Mouse (Mus musculus) midbrain, embryonic 16.5 days (tissue): Measurements from ENCODE around the gene Safb2. TPM values are rescaled to one million over a fixed set of nuclear protein-coding genes. Genes with fewer than 3 reads are reported as not detected.

Experiments
- ATAC-seq: fragments of 200-750 bp; cut with Nextera tagmentation; 2 replicates; pipeline ENCODE4 v1.8.0; 2017; ENCODE audit warnings: moderate TSS enrichment
- H3K27ac ChIP-seq: fragments of 300-500 bp; sonication (generic); 2 replicates; pipeline ENCODE4 v1.5.1; 2014; ENCODE audit warnings: mild to moderate bottlenecking, low read length, mixed read lengths
- H3K27me3 ChIP-seq: fragments of 300-500 bp; sonication (generic); 2 replicates; pipeline ENCODE4 v1.6.1; 2014; ENCODE audit warnings: low read depth, low read length, mixed read lengths; ENCODE audit not compliant: control insufficient read depth, insufficient read depth
- H3K36me3 ChIP-seq: fragments of 300-500 bp; sonication (generic); 2 replicates; pipeline ENCODE4 v1.6.1; 2014; ENCODE audit warnings: mild to moderate bottlenecking, low read length, moderate library complexity, mixed read lengths; ENCODE audit not compliant: control insufficient read depth, insufficient read depth
- H3K4me1 ChIP-seq: fragments of 300-500 bp; sonication (generic); 2 replicates; pipeline ENCODE4 v1.6.1; 2014; ENCODE audit warnings: mild to moderate bottlenecking, low read length, mixed read lengths; ENCODE audit not compliant: control insufficient read depth, insufficient read depth
- H3K4me2 ChIP-seq: fragments of 300-500 bp; sonication (generic); 2 replicates; pipeline ENCODE4 v1.6.1; 2014; ENCODE audit warnings: mild to moderate bottlenecking, low read length, mixed read lengths
- H3K4me3 ChIP-seq: fragments of 300-500 bp; sonication (generic); 2 replicates; pipeline ENCODE4 v1.5.1; 2014; ENCODE audit warnings: low read depth, mild to moderate bottlenecking, low read length, moderate library complexity, mixed read lengths
- H3K9ac ChIP-seq: fragments of 300-500 bp; sonication (generic); 2 replicates; pipeline ENCODE4 v1.6.1; 2014; ENCODE audit warnings: low read depth, low read length, mixed read lengths
- H3K9me3 ChIP-seq: fragments of 300-500 bp; sonication (generic); replicated peaks from 2 replicates; pipeline ENCODE4 v1.6.1; 2014; ENCODE audit warnings: mild to moderate bottlenecking, low read length, mixed read lengths; ENCODE audit not compliant: control insufficient read depth, poor library complexity, severe bottlenecking
- WGBS: fragments of 180-500 bp; shearing (Covaris S2); extraction: QIAGEN DNeasy Blood & Tissue Kit; methylation state at CpG from one replicate; pipeline ENCODE4 v1.1.7; 2014; 5-methylcytosine and 5-hydroxymethylcytosine counted together
- polyA plus RNA-seq: library from polyadenylated mRNA; unstranded; fragments of >200 nt; fragmentation: Nextera tagmentation; extraction: Ambion mirVana; gene quantifications from 2 replicates; pipeline ENCODE4 v1.2.1, GENCODE M21; 2015

The Safb2 gene
- polyA plus RNA-seq, 1 experiment from 2014 or later: 63.2 TPM

DNA sequence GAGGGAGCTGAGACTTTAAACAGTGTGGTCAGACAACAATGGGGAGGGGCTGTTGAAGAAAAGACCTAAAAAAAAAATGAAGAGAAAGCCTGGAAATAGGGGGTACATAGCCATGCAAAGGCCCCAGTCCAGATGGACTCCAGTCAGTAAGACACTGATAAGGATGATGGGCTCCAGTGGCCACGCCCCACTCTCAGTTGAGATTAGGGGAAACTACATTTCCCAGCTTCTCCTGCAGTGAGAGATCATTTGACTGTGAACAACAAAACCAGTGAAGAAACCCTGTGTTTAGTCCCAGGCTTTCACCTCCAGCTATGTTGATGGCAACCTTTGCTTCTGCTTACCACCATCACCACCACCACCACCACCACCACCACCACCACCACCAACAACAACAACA is 38.4 kb downstream of the Safb2 start:
- Histone ChIP-seq H3K27me3 (no peaks in the 10 kb centered on the region), H3K9ac (no peak overlapping the region), H3K4me1 (peaks cover 9% of the 10 kb centered on the region), H3K27ac (no peak overlapping the region), H3K4me2 (no peak overlapping the region), H3K36me3 (no peaks in the 10 kb centered on the region), H3K4me3 (no peak overlapping the region), H3K9me3 (no peaks in the 10 kb centered on the region)
- 77% methylated on average over 1 of the region's 1 CpGs for WGBS
- no peak for ATAC-seq

DNA sequence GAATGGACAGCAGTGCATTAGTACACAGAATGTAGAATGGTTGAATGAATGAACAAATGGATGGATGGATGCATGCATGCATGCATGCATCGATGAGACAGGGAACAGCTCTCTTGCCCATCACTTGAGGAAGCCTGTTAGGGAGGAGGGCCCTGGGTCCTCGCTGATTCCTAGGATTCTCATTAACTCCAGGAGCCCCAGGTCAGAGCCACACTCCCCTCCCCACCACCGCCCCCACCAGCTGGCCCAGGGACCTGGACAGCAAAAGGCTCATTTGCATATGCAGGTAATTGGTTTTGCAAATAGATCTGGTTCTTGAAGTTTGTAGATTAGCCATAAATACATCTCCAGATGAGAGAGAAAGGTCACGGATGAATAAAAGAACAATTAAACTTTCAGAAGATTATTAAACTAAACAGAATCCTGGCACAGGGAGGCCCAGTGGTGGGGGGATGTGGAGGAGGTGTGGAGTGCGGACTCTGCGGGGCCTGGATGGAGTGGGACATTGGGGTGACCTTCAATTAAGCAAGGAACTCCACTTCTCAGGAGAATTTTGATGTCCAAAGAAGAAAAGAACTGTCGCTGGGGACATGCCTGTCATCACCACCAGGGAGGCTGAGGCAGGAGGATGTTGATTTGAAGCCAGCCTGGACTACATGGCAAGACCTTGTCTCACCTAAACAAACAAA is 39.5 kb downstream of the Safb2 start:
- Histone ChIP-seq H3K9me3 (no peaks in the 10 kb centered on the region), H3K36me3 (no peaks in the 10 kb centered on the region), H3K4me3 (no peak overlapping the region), H3K27ac (no peak overlapping the region), H3K27me3 (no peaks in the 10 kb centered on the region), H3K9ac (no peak overlapping the region), H3K4me1 (peaks cover 7% of the 10 kb centered on the region), H3K4me2 (no peak overlapping the region)
- ATAC-seq: no peak
- WGBS: 70% methylated on average over 7 of the region's 7 CpGs

DNA sequence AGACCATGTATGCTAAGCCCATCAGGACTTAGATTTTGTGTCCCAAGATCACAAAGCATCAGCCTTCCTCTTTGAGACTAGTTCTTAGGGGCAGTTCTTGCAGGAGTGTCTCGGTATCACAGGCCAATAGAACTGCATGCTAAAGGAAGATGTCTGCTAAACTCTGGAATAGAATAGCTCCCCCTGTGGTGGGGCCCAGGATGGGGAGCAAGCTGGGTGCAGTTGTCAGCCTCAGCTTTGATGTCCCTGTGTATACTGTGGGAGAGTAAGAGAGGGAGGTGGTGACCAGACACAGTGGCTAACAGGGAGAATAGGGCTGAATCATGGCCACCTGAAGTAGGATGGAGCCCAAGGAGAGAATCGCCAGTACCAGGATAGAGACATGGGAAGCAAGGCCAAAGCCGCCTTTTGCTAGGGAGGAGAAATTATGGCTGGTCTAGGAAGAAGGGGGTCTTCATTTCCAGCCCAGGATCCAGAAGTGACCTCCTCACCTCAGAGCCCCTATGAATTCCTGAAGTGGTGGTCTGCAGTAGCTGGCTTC is 40.6 kb downstream of the Safb2 start:
- Histone ChIP-seq H3K27me3 (no peaks in the 10 kb centered on the region), H3K9ac (no peak overlapping the region), H3K4me1 (peaks cover 7% of the 10 kb centered on the region), H3K27ac (no peak overlapping the region), H3K9me3 (no peaks in the 10 kb centered on the region), H3K4me3 (no peak overlapping the region), H3K36me3 (no peaks in the 10 kb centered on the region), H3K4me2 (no peak overlapping the region)
- ATAC-seq: no peak
- WGBS: 87% methylated on average over 3 of the region's 3 CpGs

DNA sequence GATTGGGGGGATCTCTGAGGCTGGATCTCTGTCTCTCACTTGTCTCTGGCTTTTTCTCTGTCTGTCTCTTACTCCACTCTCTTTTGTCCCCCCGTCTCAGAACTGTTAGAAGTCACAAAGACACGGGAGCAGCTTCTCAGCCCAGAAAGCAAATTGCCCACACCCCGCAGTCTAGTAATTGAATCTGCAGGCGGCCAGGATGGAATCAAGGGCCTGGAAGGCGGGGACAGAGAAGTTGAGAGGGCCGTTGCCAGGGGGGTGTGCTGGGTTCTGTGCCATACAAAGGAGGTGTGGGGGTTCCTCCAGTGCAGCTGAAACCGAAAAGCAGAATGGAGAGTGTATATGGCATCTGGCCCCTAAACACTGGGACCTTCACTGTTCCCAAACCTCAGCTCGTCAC is 41.6 kb downstream of the Safb2 start:
- Histone ChIP-seq H3K9me3 (no peaks in the 10 kb centered on the region), H3K4me1 (peaks cover 12% of the 10 kb centered on the region), H3K27ac (no peak overlapping the region), H3K4me3 (no peak overlapping the region), H3K9ac (no peak overlapping the region), H3K27me3 (no peaks in the 10 kb centered on the region), H3K4me2 (no peak overlapping the region), H3K36me3 (no peaks in the 10 kb centered on the region)
- 20% methylated on average over 8 of the region's 8 CpGs for WGBS
- ATAC-seq: no peak

DNA sequence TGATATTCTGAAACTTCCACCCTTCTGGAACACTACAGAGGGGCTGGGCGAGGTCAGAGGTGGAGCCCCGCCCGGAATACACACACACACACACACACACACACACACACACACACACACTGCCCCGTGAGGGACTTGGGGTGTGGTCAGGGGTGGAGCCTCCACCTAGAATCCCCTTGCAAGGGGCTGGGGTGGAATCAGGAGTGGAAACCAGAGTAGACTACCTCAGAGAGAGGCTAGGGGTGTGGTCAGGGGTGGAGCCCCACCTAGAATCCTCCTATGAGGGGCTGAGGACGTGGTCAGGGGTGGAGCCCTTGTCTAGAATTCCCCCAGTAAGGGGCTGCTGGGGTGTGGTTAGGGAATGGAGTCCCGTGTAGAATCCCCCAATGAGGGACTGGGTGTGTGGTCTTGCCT is 43.8 kb downstream of the Safb2 start:
- no peaks in the 10 kb centered on the region for H3K27me3 ChIP-seq
- H3K27ac ChIP-seq: no peak overlapping the region
- no peaks in the 10 kb centered on the region for H3K36me3 ChIP-seq
- WGBS: 40% methylated on average over 6 of the region's 6 CpGs
- H3K4me1 ChIP-seq: peaks cover 19% of the 10 kb centered on the region; the same call in 1 of the 2 replicates
- no peaks in the 10 kb centered on the region for H3K9me3 ChIP-seq
- no peak overlapping the region for H3K4me3 ChIP-seq
- no peak for ATAC-seq
- H3K4me2 ChIP-seq: no peak overlapping the region
- H3K9ac ChIP-seq: no peak overlapping the region

DNA sequence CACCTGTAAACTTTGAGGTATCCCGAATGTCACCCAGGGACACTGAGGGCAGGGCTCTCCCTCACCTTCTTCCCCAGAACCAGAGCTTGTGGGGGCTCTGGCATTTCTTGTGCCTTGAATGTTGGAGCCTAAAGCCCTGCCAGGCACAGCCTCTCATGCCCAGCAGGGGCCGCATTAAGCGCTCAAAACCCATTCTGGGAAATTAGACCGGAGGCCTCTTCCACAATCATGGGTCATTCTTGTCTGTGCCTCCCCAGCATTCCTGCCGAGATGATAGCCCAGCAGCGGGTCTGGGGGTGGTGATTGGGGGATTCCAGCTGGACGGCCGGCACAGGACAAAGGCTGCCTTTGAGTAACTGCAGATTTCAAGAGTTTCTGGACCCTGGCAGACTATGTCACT is 46.5 kb downstream of the Safb2 start:
- 6% methylated on average over 8 of the region's 8 CpGs for WGBS
- Histone ChIP-seq H3K4me2 (no peak overlapping the region), H3K36me3 (no peaks in the 10 kb centered on the region), H3K27me3 (no peaks in the 10 kb centered on the region), H3K27ac (peak overlapping the region; percentile 44), H3K4me1 (peaks cover 19% of the 10 kb centered on the region; the same call in 1 of the 2 replicates), H3K9me3 (no peaks in the 10 kb centered on the region), H3K4me3 (no peak overlapping the region), H3K9ac (0 out of 2 replicates have a peak overlapping the region, but pooled peaks have one; percentile 11)
- peak; percentile 46; the same call in 1 of the 2 replicates for ATAC-seq

DNA sequence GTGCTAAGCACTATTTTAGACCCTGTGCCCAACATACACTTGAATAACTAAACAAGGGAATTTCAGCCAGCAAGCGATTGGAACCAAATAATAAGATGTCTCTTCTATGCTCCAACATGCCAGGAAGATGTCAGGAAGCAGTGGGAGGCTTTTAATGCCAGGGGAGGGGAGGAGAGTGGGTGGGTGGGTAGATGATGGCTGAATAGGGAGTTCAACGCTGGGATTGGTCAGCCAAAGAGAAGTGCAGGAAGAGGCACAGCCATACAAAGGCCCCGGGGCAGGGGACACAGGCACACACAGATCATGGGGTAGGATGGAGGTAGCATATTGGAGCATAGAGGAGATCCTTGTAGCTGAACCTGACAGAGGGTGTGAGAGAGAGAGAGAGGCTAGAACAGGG is 47.5 kb downstream of the Safb2 start:
- Histone ChIP-seq H3K27me3 (no peaks in the 10 kb centered on the region), H3K4me1 (peaks cover 19% of the 10 kb centered on the region; the same call in 1 of the 2 replicates), H3K27ac (peak overlapping the region; percentile 75), H3K9ac (no peak overlapping the region), H3K4me2 (no peak overlapping the region), H3K9me3 (no peaks in the 10 kb centered on the region), H3K4me3 (no peak overlapping the region), H3K36me3 (no peaks in the 10 kb centered on the region)
- 34% methylated on average over 3 of the region's 3 CpGs for WGBS
- ATAC-seq: peak; percentile 54

DNA sequence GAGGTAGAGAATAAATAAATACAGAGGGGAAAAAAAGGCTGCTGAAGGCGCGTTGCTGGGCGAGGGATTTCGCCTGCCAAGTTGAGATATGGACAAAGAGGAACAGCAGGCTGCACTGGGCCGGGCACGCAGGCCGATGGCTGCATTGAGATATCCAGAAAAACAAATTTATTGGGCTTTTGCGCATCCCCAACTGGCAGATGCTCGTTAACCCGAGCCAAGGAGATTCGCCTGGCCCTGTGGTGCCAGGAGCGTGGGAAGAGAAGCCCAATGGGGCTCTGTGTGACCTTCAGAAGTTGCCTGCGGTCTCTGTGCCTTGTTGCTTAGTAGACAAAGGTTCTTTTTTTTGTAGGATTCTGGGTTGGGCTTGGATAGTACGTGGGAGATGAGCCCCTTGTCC is 48.2 kb downstream of the Safb2 start:
- Histone ChIP-seq H3K27ac (peak overlapping the region; percentile 75), H3K27me3 (no peaks in the 10 kb centered on the region), H3K4me3 (no peak overlapping the region), H3K4me1 (peaks cover 19% of the 10 kb centered on the region; the same call in 1 of the 2 replicates), H3K36me3 (no peaks in the 10 kb centered on the region), H3K9me3 (no peaks in the 10 kb centered on the region), H3K4me2 (no peak overlapping the region), H3K9ac (no peak overlapping the region)
- peak; percentile 50 for ATAC-seq
- WGBS: 22% methylated on average over 14 of the region's 14 CpGs

DNA sequence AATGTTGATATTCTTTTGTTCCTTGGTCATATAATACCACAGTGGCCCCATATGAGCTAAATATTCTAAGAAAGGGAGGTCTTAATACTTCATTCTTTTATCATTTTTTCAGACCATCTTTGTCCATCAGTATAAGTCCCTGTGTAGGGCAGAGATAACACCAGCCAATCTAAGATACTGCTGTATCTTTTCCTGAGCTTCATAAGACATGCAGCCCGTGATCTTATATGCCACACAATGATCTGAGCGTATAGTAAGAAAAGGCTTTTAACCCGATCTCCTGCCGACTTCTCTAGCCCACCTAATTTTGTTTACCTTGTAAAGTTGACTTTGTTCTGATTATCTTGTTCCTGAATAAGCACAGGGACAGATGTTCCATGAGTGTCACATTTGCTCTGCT is 59.4 kb downstream of the Safb2 start:
- H3K9ac ChIP-seq: no peak overlapping the region
- no peak overlapping the region for H3K27ac ChIP-seq
- H3K9me3 ChIP-seq: no peaks in the 10 kb centered on the region
- H3K27me3 ChIP-seq: no peaks in the 10 kb centered on the region
- H3K4me2 ChIP-seq: no peak overlapping the region
- no peak for ATAC-seq
- H3K4me3 ChIP-seq: no peak overlapping the region
- WGBS: 72% methylated on average over 4 of the region's 4 CpGs
- no peaks in the 10 kb centered on the region for H3K4me1 ChIP-seq
- H3K36me3 ChIP-seq: no peaks in the 10 kb centered on the region
